Mouse (Mus musculus): ENCODE measurements around the gene Ccdc93.

The Ccdc93 gene

GRCm38 (mm10) chr1:121518609-121519008 is 87.8 kb downstream of the Ccdc93 start:
- no peak for DNase-seq (ENCODE audit: low spot score)

DNA sequence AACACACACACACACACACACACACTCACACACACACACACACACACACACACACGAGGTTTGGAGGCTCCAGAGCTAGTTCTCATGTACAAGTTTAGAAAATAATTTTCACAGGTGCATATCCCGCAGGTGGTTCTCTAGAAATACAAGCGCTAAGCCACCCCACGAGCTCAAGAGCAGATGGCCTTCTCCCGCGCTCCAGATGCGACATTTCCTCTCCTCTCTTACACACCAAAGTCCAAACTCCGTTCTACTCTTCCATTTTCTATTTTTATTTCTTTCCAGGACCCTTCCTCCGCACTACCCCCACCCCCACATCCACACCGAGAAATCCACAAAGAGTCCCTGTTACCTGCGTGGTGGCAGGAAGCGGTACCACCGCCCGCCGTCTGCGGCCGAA is 96.2 kb downstream of the Ccdc93 start:
- DNase-seq (ENCODE audit: low spot score) = no peak

- peak; percentile 14 for DNase-seq (ENCODE audit: low spot score)
Measured at GRCm38 (mm10) chr1:121527600-121528398, 97.0 kb downstream of the Ccdc93 start.

DNA sequence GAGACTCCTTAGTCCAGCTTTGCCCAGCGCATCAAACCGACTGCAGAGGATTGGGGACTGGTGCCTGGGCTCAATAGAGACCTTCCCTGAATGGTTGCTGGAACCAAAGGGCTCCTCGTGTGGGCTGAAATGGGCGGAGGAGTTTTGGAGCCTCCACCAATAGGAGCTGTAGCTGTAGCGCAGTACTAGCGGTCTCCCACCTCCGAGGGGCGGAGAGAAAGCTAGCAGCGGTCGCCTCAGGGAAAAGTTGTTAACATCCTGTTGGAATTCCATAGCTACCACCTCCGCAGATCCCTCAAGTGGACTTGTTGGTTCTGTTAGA is 97.5 kb downstream of the Ccdc93 start, which contains the start of gene Htr5b:
TSS of gene Htr5b (minus strand) at position 67 of the 322 bp plus-strand sequence.
- DNase-seq (ENCODE audit: low spot score) = peak; percentile 84

- DNase-seq (ENCODE audit: low spot score) = no peak
Measured at GRCm38 (mm10) chr1:121529286-121529685, 98.4 kb downstream of the Ccdc93 start.

- no peak for DNase-seq (ENCODE audit: low spot score)
Measured at GRCm38 (mm10) chr1:121531439-121531838, 100.6 kb downstream of the Ccdc93 start.

DNA sequence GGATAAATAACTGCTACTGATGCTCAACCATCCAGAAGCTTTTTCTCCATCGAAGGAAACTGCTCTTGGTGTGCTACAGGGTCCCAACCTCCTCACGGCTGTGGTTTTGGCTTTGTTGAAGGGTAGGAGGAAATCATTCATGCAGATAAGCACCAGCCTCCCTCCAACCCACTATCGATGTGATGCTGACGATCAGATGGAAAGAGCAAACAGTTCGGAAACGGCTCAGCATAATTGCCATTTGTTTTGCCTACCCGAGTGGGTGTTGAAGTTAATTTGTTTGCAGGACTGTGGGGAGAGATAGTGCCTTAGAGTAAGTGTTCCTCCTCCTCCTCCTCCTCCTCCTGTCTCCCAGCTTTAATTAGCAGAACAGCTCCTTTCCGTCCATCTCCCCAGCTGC is 109.5 kb downstream of the Ccdc93 start:
- DNase-seq (ENCODE audit: low spot score) = no peak

DNA sequence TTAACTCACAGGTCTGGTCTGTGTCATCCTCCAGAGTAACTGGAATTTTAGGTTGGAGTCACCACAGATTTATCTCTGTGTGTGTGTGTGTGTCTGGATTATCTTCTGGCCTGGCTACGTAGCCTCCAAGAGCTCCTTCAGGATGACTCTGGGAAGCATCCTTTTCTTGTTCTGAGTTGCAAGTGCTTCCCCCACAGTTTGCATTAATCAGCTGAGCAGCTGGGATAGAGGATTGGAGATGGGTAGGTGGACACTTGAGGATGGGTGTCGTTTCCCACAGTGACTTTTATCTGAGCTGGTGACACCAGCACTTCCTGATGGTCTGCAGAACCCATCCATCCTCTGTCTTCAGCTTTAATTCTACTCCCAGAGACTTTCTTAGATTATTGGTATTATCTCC is 116.0 kb downstream of the Ccdc93 start:
- DNase-seq (ENCODE audit: low spot score) = no peak

- DNase-seq (ENCODE audit: low spot score) = no peak
Measured at GRCm38 (mm10) chr1:121548667-121549066, 117.8 kb downstream of the Ccdc93 start.

DNA sequence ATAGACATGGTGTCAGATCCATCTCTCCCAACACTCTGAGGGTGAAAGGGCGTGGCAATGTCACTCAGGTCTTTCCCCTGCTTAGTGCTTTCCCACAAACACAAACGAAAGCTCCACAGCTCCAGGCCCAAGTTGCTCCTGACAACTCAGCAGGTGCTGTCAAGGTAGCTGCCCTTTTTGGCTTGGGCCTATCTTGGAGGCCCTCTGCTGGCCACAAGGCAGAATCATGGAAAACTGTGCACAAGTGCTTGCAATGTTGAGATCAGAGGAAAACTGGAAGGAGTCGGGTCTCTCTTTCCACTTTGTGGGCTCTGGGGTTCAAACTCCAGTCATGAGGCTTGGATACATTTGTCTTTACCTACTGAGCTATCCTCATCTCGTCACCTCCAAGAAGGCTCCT is 118.6 kb downstream of the Ccdc93 start:
- DNase-seq (ENCODE audit: low spot score) = peak; percentile 1

DNA sequence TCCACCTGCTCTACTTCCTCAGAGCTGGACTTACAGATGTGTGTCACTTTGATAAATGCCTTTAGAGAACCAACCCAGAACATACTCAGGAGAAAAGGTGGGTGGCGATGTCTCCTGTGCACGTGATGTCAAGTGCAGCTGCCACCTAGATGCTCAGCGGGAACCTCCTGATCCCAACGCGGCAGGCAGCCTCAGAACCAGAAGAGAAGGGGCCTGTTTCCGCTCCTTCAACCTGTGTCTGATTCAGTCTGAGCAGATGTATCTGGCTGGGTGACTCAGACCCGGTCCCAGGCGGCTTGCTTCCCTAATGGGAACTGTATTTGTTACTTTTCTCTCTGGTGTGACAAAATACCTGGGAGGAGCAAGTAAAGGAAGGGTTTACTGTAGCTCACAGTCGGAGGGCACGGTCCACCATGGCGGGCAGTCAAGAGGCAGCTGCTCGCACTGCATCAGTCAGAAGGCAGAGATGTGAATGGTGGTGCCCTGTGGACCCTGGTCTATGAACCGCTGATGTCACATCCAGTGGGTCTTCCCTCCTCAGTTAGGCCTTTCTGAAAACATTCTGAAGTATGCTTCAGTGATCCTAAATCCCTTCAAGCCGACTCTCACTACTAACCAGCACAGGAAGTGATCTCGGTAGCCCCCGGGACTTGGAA is 120.1 kb downstream of the Ccdc93 start:
- no peak for DNase-seq (ENCODE audit: low spot score)

DNA sequence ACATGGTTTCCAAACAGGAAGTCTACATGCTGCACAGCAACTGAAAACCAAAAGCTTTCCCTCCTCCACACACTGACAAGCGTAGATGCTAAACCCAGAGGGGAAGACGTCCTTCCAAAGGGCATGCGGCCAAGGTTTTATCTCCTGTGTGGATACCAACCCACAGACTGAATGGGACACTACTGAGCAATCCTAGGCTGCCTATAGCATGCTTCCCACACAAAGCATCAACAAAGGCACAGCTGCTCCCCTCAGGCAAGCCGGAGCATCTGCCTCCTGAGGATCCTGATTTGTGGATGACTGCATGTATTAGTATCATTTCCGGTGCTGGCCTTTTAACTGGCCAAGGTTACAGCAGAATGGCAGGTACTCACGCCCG is 120.6 kb downstream of the Ccdc93 start:
- no peak for DNase-seq (ENCODE audit: low spot score)

Data from embryo, embryonic 10.5 days (tissue).